Mouse (Mus musculus) bone marrow macrophage, adult 2 months (primary cell): ENCODE data around the gene Elavl2.

ENCODE experiments used
- CTCF ChIP-seq: IDR thresholded peaks from 2 replicates; pipeline ENCODE4 v1.5.1; 2012; ENCODE audit warnings: low read depth, mild to moderate bottlenecking, low read length, moderate library complexity
- POLR2A ChIP-seq: IDR thresholded peaks from 2 replicates; pipeline ENCODE4 v1.6.1; 2012; ENCODE audit warnings: mild to moderate bottlenecking, low read depth, low read length, borderline replicate concordance

DNA sequence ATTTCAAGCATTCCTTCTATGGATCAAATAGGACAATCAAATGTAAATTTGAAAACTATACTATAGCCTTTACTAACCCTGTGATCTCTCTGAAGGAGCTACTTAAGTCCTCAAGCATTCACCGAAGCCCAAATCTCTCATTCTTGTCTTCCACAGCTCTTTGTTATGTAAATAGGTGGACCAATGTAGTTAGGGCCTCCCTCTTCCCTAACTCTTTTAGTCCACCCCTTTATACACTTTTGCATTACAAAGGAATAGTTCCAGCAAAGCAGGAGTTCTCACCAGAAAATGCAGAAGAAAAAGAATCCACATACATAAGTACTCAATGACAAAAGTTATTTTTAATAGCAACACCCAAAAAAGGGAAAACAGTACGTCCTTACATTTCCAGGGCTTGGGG lies 47.3 kb upstream of the Elavl2 start:
- TF ChIP-seq CTCF (no peak), POLR2A (no peak)
